Mouse (Mus musculus) CD4-positive naive resting alpha-beta T cell, adult 57 days (primary cell): Measurements from ENCODE around the gene Col3a1. TPM values are rescaled to one million over a fixed set of nuclear protein-coding genes. Genes with fewer than 3 reads are reported as not detected.

ENCODE experiments used
- total RNA-seq: library from RNA; stranded (reverse); gene quantifications from one replicate; pipeline ENCODE4 v1.2.4, GENCODE M21; 2023

Col3a1 gene
- 6.3 TPM for total RNA-seq

GRCm38 (mm10) chr1:45311388-45311787 is at the start of gene Col3a1:
Col3a1 (plus strand) TSS chr1:45311538.

Other genes starting within 250 kb of the Col3a1 start
- gene Col5a2, start 191.7 kb downstream of the Col3a1 start, total RNA-seq: 0.24 TPM